Mouse (Mus musculus) forebrain, embryonic 16.5 days (tissue): Measurements from ENCODE around the gene Rhov. TPM values are rescaled to one million over a fixed set of nuclear protein-coding genes. Genes with fewer than 3 reads are reported as not detected.

Experiments used
- ATAC-seq: fragments of 200-750 bp; cut with Nextera tagmentation; 2 replicates; pipeline ENCODE4 v1.8.0; 2017; ENCODE audit warnings: mild to moderate bottlenecking, moderate library complexity
- H3K27ac ChIP-seq: fragments of 300-500 bp; sonication (generic); 2 replicates; pipeline ENCODE4 v1.5.1; 2014; ENCODE audit warnings: low read length, control low read depth
- H3K27me3 ChIP-seq: fragments of 300-500 bp; sonication (generic); replicated peaks from 2 replicates; pipeline ENCODE4 v1.6.1; 2014; ENCODE audit warnings: low read length; ENCODE audit not compliant: control insufficient read depth, insufficient read depth
- H3K36me3 ChIP-seq: fragments of 300-500 bp; sonication (generic); 2 replicates; pipeline ENCODE4 v1.6.1; 2014; ENCODE audit not compliant: control insufficient read depth, insufficient read depth
- H3K4me1 ChIP-seq: fragments of 300-500 bp; sonication (generic); replicated peaks from 2 replicates; pipeline ENCODE4 v1.6.1; 2014; ENCODE audit warnings: low read length; ENCODE audit not compliant: control insufficient read depth, insufficient read depth
- H3K4me2 ChIP-seq: fragments of 300-500 bp; sonication (generic); 2 replicates; pipeline ENCODE4 v1.6.1; 2014; ENCODE audit warnings: mild to moderate bottlenecking, low read length, control low read depth
- H3K4me3 ChIP-seq: fragments of 300-500 bp; sonication (generic); replicated peaks from 2 replicates; pipeline ENCODE4 v1.5.1; 2014; ENCODE audit warnings: mild to moderate bottlenecking, low read length, control low read depth
- H3K9ac ChIP-seq: fragments of 300-500 bp; sonication (generic); replicated peaks from 2 replicates; pipeline ENCODE4 v1.6.1; 2014; ENCODE audit warnings: low read depth, low read length, control low read depth
- H3K9me3 ChIP-seq: fragments of 300-500 bp; sonication (generic); 2 replicates; pipeline ENCODE4 v1.6.1; 2016; ENCODE audit warnings: low read length; ENCODE audit not compliant: control insufficient read depth
- WGBS: fragments of 180-500 bp; shearing (Covaris S2); extraction: QIAGEN DNeasy Blood & Tissue Kit; methylation state at CpG from one replicate; pipeline ENCODE4 v1.1.7; 2014; 5-methylcytosine and 5-hydroxymethylcytosine counted together
- polyA plus RNA-seq: library from polyadenylated mRNA; unstranded; fragments of >200 nt; fragmentation: Nextera tagmentation; extraction: Ambion mirVana; gene quantifications from 2 replicates; pipeline ENCODE4 v1.2.1, GENCODE M21; 2015

The Rhov gene
- polyA plus RNA-seq, 1 experiment from 2014 or later: 31.8 TPM

GRCm38 (mm10) chr2:119249592-119250061 lies 21.4 kb downstream of the Rhov start:
- Histone ChIP-seq H3K27me3 (peaks cover 4% of the 10 kb centered on the region), H3K36me3 (no peaks in the 10 kb centered on the region), H3K4me1 (0 out of 2 replicates have a peak, but pooled peaks cover 2% of the 10 kb centered on the region), H3K4me2 (no peak overlapping the region), H3K9ac (no peak overlapping the region), H3K4me3 (no peak overlapping the region), H3K9me3 (no peaks in the 10 kb centered on the region), H3K27ac (no peak overlapping the region)
- 76% methylated on average over 4 of the region's 4 CpGs for WGBS
- ATAC-seq: no peak

- H3K36me3 ChIP-seq: no peaks in the 10 kb centered on the region
- no peak overlapping the region for H3K4me2 ChIP-seq
- H3K27ac ChIP-seq: no peak overlapping the region
- no peak overlapping the region for H3K4me3 ChIP-seq
- 0 out of 2 replicates have a peak, but pooled peaks cover 2% of the 10 kb centered on the region for H3K4me1 ChIP-seq
- H3K9me3 ChIP-seq: no peaks in the 10 kb centered on the region
- no peak overlapping the region for H3K9ac ChIP-seq
- H3K27me3 ChIP-seq: no peaks in the 10 kb centered on the region
- ATAC-seq: no peak
- 85% methylated on average over 9 of the region's 9 CpGs for WGBS
Measured at GRCm38 (mm10) chr2:119247904-119248303, 23.2 kb downstream of the Rhov start.

- Histone ChIP-seq H3K4me1 (no peaks in the 10 kb centered on the region), H3K36me3 (no peaks in the 10 kb centered on the region), H3K9ac (no peak overlapping the region), H3K4me3 (no peak overlapping the region), H3K9me3 (no peaks in the 10 kb centered on the region), H3K4me2 (no peak overlapping the region), H3K27ac (no peak overlapping the region), H3K27me3 (no peaks in the 10 kb centered on the region)
- WGBS: 91% methylated on average over 7 of the region's 7 CpGs
- ATAC-seq: no peak
Measured at GRCm38 (mm10) chr2:119245246-119245645, 25.8 kb downstream of the Rhov start.

GRCm38 (mm10) chr2:119242548-119242947 lies 28.5 kb downstream of the Rhov start:
- 81% methylated on average over 9 of the region's 9 CpGs for WGBS
- no peak overlapping the region for H3K4me3 ChIP-seq
- no peak overlapping the region for H3K4me2 ChIP-seq
- H3K9me3 ChIP-seq: no peaks in the 10 kb centered on the region
- H3K36me3 ChIP-seq: no peaks in the 10 kb centered on the region
- H3K4me1 ChIP-seq: peaks cover 4% of the 10 kb centered on the region
- H3K27ac ChIP-seq: no peak overlapping the region
- peaks cover 21% of the 10 kb centered on the region for H3K27me3 ChIP-seq
- no peak for ATAC-seq
- H3K9ac ChIP-seq: no peak overlapping the region

- Histone ChIP-seq H3K4me3 (no peak overlapping the region), H3K27ac (no peak overlapping the region), H3K9me3 (no peaks in the 10 kb centered on the region), H3K4me2 (no peak overlapping the region), H3K9ac (no peak overlapping the region), H3K27me3 (peaks cover 39% of the 10 kb centered on the region), H3K4me1 (peaks cover 11% of the 10 kb centered on the region), H3K36me3 (no peaks in the 10 kb centered on the region)
- 91% methylated on average over 4 of the region's 4 CpGs for WGBS
- ATAC-seq: no peak
Measured at GRCm38 (mm10) chr2:119240819-119241186, 30.3 kb downstream of the Rhov start.

GRCm38 (mm10) chr2:119240075-119240818 lies 30.8 kb downstream of the Rhov start:
- H3K9me3 ChIP-seq: no peaks in the 10 kb centered on the region
- H3K27me3 ChIP-seq: peaks cover 44% of the 10 kb centered on the region
- no peak overlapping the region for H3K4me3 ChIP-seq
- WGBS: 69% methylated on average over 4 of the region's 4 CpGs
- H3K4me1 ChIP-seq: peaks cover 11% of the 10 kb centered on the region
- H3K9ac ChIP-seq: no peak overlapping the region
- H3K36me3 ChIP-seq: no peaks in the 10 kb centered on the region
- no peak overlapping the region for H3K27ac ChIP-seq
- ATAC-seq: no peak
- H3K4me2 ChIP-seq: no peak overlapping the region

GRCm38 (mm10) chr2:119238671-119239070 lies 32.4 kb downstream of the Rhov start:
- peaks cover 48% of the 10 kb centered on the region for H3K27me3 ChIP-seq
- ATAC-seq: no peak
- H3K4me3 ChIP-seq: no peak overlapping the region
- peaks cover 11% of the 10 kb centered on the region for H3K4me1 ChIP-seq
- no peaks in the 10 kb centered on the region for H3K9me3 ChIP-seq
- no peak overlapping the region for H3K9ac ChIP-seq
- H3K4me2 ChIP-seq: no peak overlapping the region
- H3K27ac ChIP-seq: no peak overlapping the region
- WGBS: 73% methylated on average over 2 of the region's 2 CpGs
- no peaks in the 10 kb centered on the region for H3K36me3 ChIP-seq

- no peaks in the 10 kb centered on the region for H3K36me3 ChIP-seq
- H3K9me3 ChIP-seq: no peaks in the 10 kb centered on the region
- H3K4me2 ChIP-seq: peak overlapping the region; percentile 59
- WGBS: 2% methylated on average over 30 of the region's 31 CpGs
- peak; percentile 49; the same call in 1 of the 2 replicates for ATAC-seq
- H3K27ac ChIP-seq: no peak overlapping the region
- H3K9ac ChIP-seq: no peak overlapping the region
- peaks cover 48% of the 10 kb centered on the region for H3K27me3 ChIP-seq
- peak overlapping the region; percentile 44 for H3K4me3 ChIP-seq
- H3K4me1 ChIP-seq: peaks cover 11% of the 10 kb centered on the region
Measured at GRCm38 (mm10) chr2:119237871-119238220, 33.2 kb downstream of the Rhov start.

- 0 out of 2 replicates have a peak within 1 kb of the TSS, but pooled peaks have one; percentile 12 for H3K9ac ChIP-seq
- no peaks in the 10 kb centered on the region for H3K36me3 ChIP-seq
- H3K9me3 ChIP-seq: no peaks in the 10 kb centered on the region
- H3K27me3 ChIP-seq: peaks cover 48% of the 10 kb centered on the region
- no peak within 1 kb of the TSS for H3K27ac ChIP-seq
- H3K4me3 ChIP-seq: peak within 1 kb of the TSS; percentile 44
- peaks cover 11% of the 10 kb centered on the region for H3K4me1 ChIP-seq
- under 1% methylated on average over 72 of the region's 73 CpGs for WGBS
- ATAC-seq: no peak
- H3K4me2 ChIP-seq: peak within 1 kb of the TSS; percentile 59
Measured at GRCm38 (mm10) chr2:119237210-119237870, 33.7 kb downstream of the Rhov start, which contains the start of gene Spint1. TSS of gene Spint1 (plus strand) at chr2:119237362.
